Mouse (Mus musculus): ENCODE results near the gene Bbs7. TPM values are rescaled to one million over a fixed set of nuclear protein-coding genes. Genes with fewer than 3 reads are reported as not detected.
A peak's percentile ranks its signal among the peaks of the same experiment; 100 is the strongest.
"Not testable (repeated sequence)": the region's sequence is repeated elsewhere in the genome, so short reads cannot be mapped to it uniquely, and the experiment has no call there.

Bbs7 gene
- 20.6 and 24.0 TPM in 2 replicates for polyA plus RNA-seq (2014; fragmentation: Nextera tagmentation; extraction: Ambion mirVana)

GRCm38 (mm10) chr3:36613202-36613907, at the start of gene Bbs7:
Gene Bbs7, minus strand, starts transcription at chr3:36613477.
- 4% methylated on average over 36 of the region's 38 CpGs for WGBS
- no peaks in the 10 kb centered on the region for H3K9me3 ChIP-seq (ENCODE audit: control insufficient read depth, low read length)
- no peaks in the 10 kb centered on the region for H3K27me3 ChIP-seq (ENCODE audit: control insufficient read depth, insufficient read depth, low read length)
- peak within 1 kb of the TSS; percentile 67 for H3K27ac ChIP-seq
- ATAC-seq (ENCODE audit: low FRiP score) (peak; percentile 100), DNase-seq (ENCODE audit: low spot score) (peak; percentile 97)
- H3K4me2 ChIP-seq (replicated peaks): peak within 1 kb of the TSS; percentile 64
- H3K4me3 ChIP-seq (replicated peaks; ENCODE audit: low read length): peak within 1 kb of the TSS; percentile 58
- H3K9ac ChIP-seq: peak within 1 kb of the TSS; percentile 71
- peaks cover 11% of the 10 kb centered on the region; the same call in 1 of the 2 replicates for H3K4me1 ChIP-seq (replicated peaks; ENCODE audit: control insufficient read depth, insufficient read depth, low read length)
- peaks cover 7% of the 10 kb centered on the region for H3K36me3 ChIP-seq (replicated peaks; ENCODE audit: control insufficient read depth, insufficient read depth)

- not testable (repeated sequence) for H3K4me2 ChIP-seq (replicated peaks); H3K27ac ChIP-seq; H3K27me3 ChIP-seq (ENCODE audit: control insufficient read depth, insufficient read depth, low read length); H3K4me3 ChIP-seq (replicated peaks; ENCODE audit: low read length); H3K9me3 ChIP-seq (ENCODE audit: control insufficient read depth, low read length); H3K36me3 ChIP-seq (replicated peaks; ENCODE audit: control insufficient read depth, insufficient read depth); H3K4me1 ChIP-seq (replicated peaks; ENCODE audit: control insufficient read depth, insufficient read depth, low read length); H3K9ac ChIP-seq; DNase-seq (ENCODE audit: low spot score); ATAC-seq (ENCODE audit: low FRiP score)
Measured at GRCm38 (mm10) chr3:36645245-36645559, 31.9 kb upstream of the Bbs7 start.

- H3K4me2 ChIP-seq (replicated peaks): no peak overlapping the region
- no peaks in the 10 kb centered on the region for H3K36me3 ChIP-seq (replicated peaks; ENCODE audit: control insufficient read depth, insufficient read depth)
- no peak overlapping the region for H3K27ac ChIP-seq
- H3K9me3 ChIP-seq (ENCODE audit: control insufficient read depth, low read length): no peaks in the 10 kb centered on the region
- WGBS: 86% methylated on average over 3 of the region's 3 CpGs
- H3K27me3 ChIP-seq (ENCODE audit: control insufficient read depth, insufficient read depth, low read length): no peaks in the 10 kb centered on the region
- DNase-seq (ENCODE audit: low spot score) (no peak), ATAC-seq (ENCODE audit: low FRiP score) (no peak)
- H3K9ac ChIP-seq: no peak overlapping the region
- H3K4me1 ChIP-seq (replicated peaks; ENCODE audit: control insufficient read depth, insufficient read depth, low read length): no peaks in the 10 kb centered on the region
- H3K4me3 ChIP-seq (replicated peaks; ENCODE audit: low read length): no peak overlapping the region
Measured at GRCm38 (mm10) chr3:36644554-36645244, 31.4 kb upstream of the Bbs7 start.

- no peaks in the 10 kb centered on the region for H3K36me3 ChIP-seq (replicated peaks; ENCODE audit: control insufficient read depth, insufficient read depth)
- H3K27me3 ChIP-seq (ENCODE audit: control insufficient read depth, insufficient read depth, low read length): no peaks in the 10 kb centered on the region
- H3K9ac ChIP-seq: no peak overlapping the region
- 78% methylated on average over 3 of the region's 3 CpGs for WGBS
- H3K4me3 ChIP-seq (replicated peaks; ENCODE audit: low read length): no peak overlapping the region
- DNase-seq (ENCODE audit: low spot score) (no peak), ATAC-seq (ENCODE audit: low FRiP score) (no peak)
- H3K4me1 ChIP-seq (replicated peaks; ENCODE audit: control insufficient read depth, insufficient read depth, low read length): no peaks in the 10 kb centered on the region
- H3K4me2 ChIP-seq (replicated peaks): no peak overlapping the region
- no peaks in the 10 kb centered on the region for H3K9me3 ChIP-seq (ENCODE audit: control insufficient read depth, low read length)
- H3K27ac ChIP-seq: no peak overlapping the region
Measured at GRCm38 (mm10) chr3:36643354-36643753, 30.1 kb upstream of the Bbs7 start.

- 73% methylated on average over 13 of the region's 13 CpGs for WGBS
Measured at GRCm38 (mm10) chr3:36642736-36643135, 29.5 kb upstream of the Bbs7 start.

GRCm38 (mm10) chr3:36640787-36641186, 27.5 kb upstream of the Bbs7 start:
- Histone ChIP-seq H3K36me3 (replicated peaks; ENCODE audit: control insufficient read depth, insufficient read depth) (no peaks in the 10 kb centered on the region), H3K4me2 (replicated peaks) (no peak overlapping the region), H3K4me3 (replicated peaks; ENCODE audit: low read length) (no peak overlapping the region), H3K9me3 (ENCODE audit: control insufficient read depth, low read length) (no peaks in the 10 kb centered on the region), H3K27ac (no peak overlapping the region), H3K27me3 (ENCODE audit: control insufficient read depth, insufficient read depth, low read length) (no peaks in the 10 kb centered on the region), H3K9ac (no peak overlapping the region), H3K4me1 (replicated peaks; ENCODE audit: control insufficient read depth, insufficient read depth, low read length) (no peaks in the 10 kb centered on the region)
- DNase-seq (ENCODE audit: low spot score) (no peak), ATAC-seq (ENCODE audit: low FRiP score) (no peak)
- whole genome bisulfite sequencing: 68% methylated on average over 2 of the region's 2 CpGs

More at GRCm38 (mm10) chr3:36642736-36643135, 29.5 kb upstream of the Bbs7 start:
- Histone ChIP-seq H3K36me3 (replicated peaks; ENCODE audit: control insufficient read depth, insufficient read depth) (no peaks in the 10 kb centered on the region), H3K4me3 (replicated peaks; ENCODE audit: low read length) (no peak overlapping the region), H3K27me3 (ENCODE audit: control insufficient read depth, insufficient read depth, low read length) (no peaks in the 10 kb centered on the region), H3K4me1 (replicated peaks; ENCODE audit: control insufficient read depth, insufficient read depth, low read length) (no peaks in the 10 kb centered on the region), H3K4me2 (replicated peaks) (no peak overlapping the region), H3K9me3 (ENCODE audit: control insufficient read depth, low read length) (no peaks in the 10 kb centered on the region), H3K9ac (no peak overlapping the region), H3K27ac (no peak overlapping the region)
- DNase-seq (ENCODE audit: low spot score) (no peak), ATAC-seq (ENCODE audit: low FRiP score) (no peak)

GRCm38 (mm10) chr3:36635449-36635848, 22.2 kb upstream of the Bbs7 start:
- Histone ChIP-seq H3K9me3 (ENCODE audit: control insufficient read depth, low read length) (no peaks in the 10 kb centered on the region), H3K27me3 (ENCODE audit: control insufficient read depth, insufficient read depth, low read length) (no peaks in the 10 kb centered on the region), H3K4me1 (replicated peaks; ENCODE audit: control insufficient read depth, insufficient read depth, low read length) (no peaks in the 10 kb centered on the region), H3K9ac (no peak overlapping the region), H3K36me3 (replicated peaks; ENCODE audit: control insufficient read depth, insufficient read depth) (no peaks in the 10 kb centered on the region), H3K4me3 (replicated peaks; ENCODE audit: low read length) (no peak overlapping the region), H3K27ac (no peak overlapping the region), H3K4me2 (replicated peaks) (no peak overlapping the region)
- peak; percentile 73; the same call in 1 of the 2 replicates for ATAC-seq (ENCODE audit: low FRiP score)
- WGBS: 27% methylated on average over 4 of the region's 4 CpGs
- DNase-seq (ENCODE audit: low spot score): peak; percentile 69

- no peaks in the 10 kb centered on the region for H3K27me3 ChIP-seq (ENCODE audit: control insufficient read depth, insufficient read depth, low read length)
- H3K9me3 ChIP-seq (ENCODE audit: control insufficient read depth, low read length): no peaks in the 10 kb centered on the region
- H3K4me3 ChIP-seq (replicated peaks; ENCODE audit: low read length): no peak overlapping the region
- no peak overlapping the region for H3K9ac ChIP-seq
- ATAC-seq (ENCODE audit: low FRiP score) (no peak), DNase-seq (ENCODE audit: low spot score) (no peak)
- no peaks in the 10 kb centered on the region for H3K4me1 ChIP-seq (replicated peaks; ENCODE audit: control insufficient read depth, insufficient read depth, low read length)
- 79% methylated on average over 2 of the region's 2 CpGs for WGBS
- H3K27ac ChIP-seq: no peak overlapping the region
- no peak overlapping the region for H3K4me2 ChIP-seq (replicated peaks)
- no peaks in the 10 kb centered on the region for H3K36me3 ChIP-seq (replicated peaks; ENCODE audit: control insufficient read depth, insufficient read depth)
Measured at GRCm38 (mm10) chr3:36626803-36627202, 13.5 kb upstream of the Bbs7 start.

GRCm38 (mm10) chr3:36618181-36618580, 4.9 kb upstream of the Bbs7 start:
- 67% methylated on average over 7 of the region's 7 CpGs for WGBS
- Histone ChIP-seq H3K4me2 (replicated peaks) (no peak overlapping the region), H3K4me3 (replicated peaks; ENCODE audit: low read length) (no peak overlapping the region), H3K4me1 (replicated peaks; ENCODE audit: control insufficient read depth, insufficient read depth, low read length) (peaks cover 5% of the 10 kb centered on the region; the same call in 1 of the 2 replicates), H3K9me3 (ENCODE audit: control insufficient read depth, low read length) (no peaks in the 10 kb centered on the region), H3K36me3 (replicated peaks; ENCODE audit: control insufficient read depth, insufficient read depth) (no peaks in the 10 kb centered on the region), H3K27me3 (ENCODE audit: control insufficient read depth, insufficient read depth, low read length) (no peaks in the 10 kb centered on the region), H3K27ac (no peak overlapping the region), H3K9ac (no peak overlapping the region)
- no peak for ATAC-seq (ENCODE audit: low FRiP score)
- DNase-seq (ENCODE audit: low spot score): no peak
